ENCODE assay signal across 31 mouse cellular contexts in genomic region chr7:13310493-13311199, GRCm38 (mm10). TPM values are rescaled to one million over a fixed set of nuclear protein-coding genes. Genes with fewer than 3 reads are reported as not detected.
DNase-seq lines count a peak whose midpoint lies in the region; ATAC-seq and TF ChIP-seq lines count a peak whose summit lies in the region.
"Had no signal": no experiment of that assay in that cellular context is flagged by ENCODE, and none has a peak within 500 bp of the region (broad histone marks: within the 10 kb centered on the region; RNA-seq: fewer than 3 reads in every experiment).

No protein-coding gene starts in this region.

- no peak for TF ChIP-seq RAD21 in MEL (IDR thresholded peaks at IDR 0.05; ENCODE audit: low read depth, low read length)

- H3K4me2 ChIP-seq in liver, embryonic 12.5 days, result peak overlapping the region; percentile 35
- no peak overlapping the region for H3K4me2 ChIP-seq in liver, postnatal 0 days (ENCODE audit: low read depth, low read length)
- H3K4me2 ChIP-seq: heart, embryonic 15.5 days; hindbrain, embryonic 13.5 days; kidney, embryonic 15.5 days; limb, embryonic 12.5 days; neural tube, embryonic 15.5 days had no signal

- H3K27me3 ChIP-seq in heart, embryonic 10.5 days (ENCODE audit: insufficient read depth, poor library complexity, severe bottlenecking), result no peaks in the 10 kb centered on the region
- H3K27me3 ChIP-seq in MEL (ENCODE audit: control insufficient read depth in 1 of 2, insufficient read depth in 2 of 2, low read length in 2 of 2), result no peaks in the 10 kb centered on the region
- no peaks in the 10 kb centered on the region for H3K27me3 ChIP-seq in liver, embryonic 12.5 days (replicated peaks)
- no peaks in the 10 kb centered on the region for H3K27me3 ChIP-seq in liver, postnatal 0 days (ENCODE audit: insufficient read depth, low read length)
- no peaks in the 10 kb centered on the region for H3K27me3 ChIP-seq in embryonic facial prominence, embryonic 10.5 days (replicated peaks; ENCODE audit: low read depth, poor library complexity, severe bottlenecking)
- H3K27me3 ChIP-seq: heart, embryonic 15.5 days; hindbrain, embryonic 13.5 days; kidney, embryonic 15.5 days; limb, embryonic 12.5 days; neural tube, embryonic 15.5 days had no signal

- peaks cover 80% of the 10 kb centered on the region for H3K36me3 ChIP-seq in heart, embryonic 10.5 days
- peaks cover 9 to 19% of the 10 kb centered on the region in 2 experiments for H3K36me3 ChIP-seq in MEL (ENCODE audit: control insufficient read depth in 1 of 2, insufficient read depth in 2 of 2, low read length in 2 of 2)
- peaks cover 93% of the 10 kb centered on the region for H3K36me3 ChIP-seq in liver, embryonic 12.5 days
- H3K36me3 ChIP-seq in liver, postnatal 0 days (replicated peaks; ENCODE audit: insufficient read depth, low read length), result peaks cover 58% of the 10 kb centered on the region
- peaks cover 92% of the 10 kb centered on the region for H3K36me3 ChIP-seq in embryonic facial prominence, embryonic 10.5 days (replicated peaks)

- no peak overlapping the region for H3K27ac ChIP-seq in heart, embryonic 10.5 days
- peak overlapping the region; percentile 15; the same call in 1 of the 2 replicates for H3K27ac ChIP-seq in MEL (ENCODE audit: control insufficient read depth, low read depth, low read length)
- H3K27ac ChIP-seq in liver, embryonic 12.5 days, result peak overlapping the region; percentile 60
- no peak overlapping the region for H3K27ac ChIP-seq in liver, postnatal 0 days (ENCODE audit: low read depth)
- no peak overlapping the region for H3K27ac ChIP-seq in embryonic facial prominence, embryonic 10.5 days (replicated peaks)
- H3K27ac ChIP-seq: heart, embryonic 15.5 days; hindbrain, embryonic 13.5 days; kidney, embryonic 15.5 days; left cerebral cortex, adult 2 months; limb, embryonic 12.5 days; neural tube, embryonic 15.5 days had no signal

- TF ChIP-seq EP300 in MEL (IDR thresholded peaks at IDR 0.05; ENCODE audit: low read depth in 1 of 2, low read length in 2 of 2), result peak; percentile 86 to 88
- TF ChIP-seq EP300 in liver, postnatal 0 days (IDR thresholded peaks at IDR 0.05; ENCODE audit: low read depth), result peak; percentile 76

- no peak overlapping the region for H3K9ac ChIP-seq in MEL (ENCODE audit: control insufficient read depth, low read depth, low read length, poor library complexity, severe bottlenecking)
- H3K9ac ChIP-seq in liver, embryonic 12.5 days, result no peak overlapping the region
- H3K9ac ChIP-seq in liver, postnatal 0 days (replicated peaks), result no peak overlapping the region
- H3K9ac ChIP-seq: heart, embryonic 15.5 days; hindbrain, embryonic 13.5 days; kidney, embryonic 15.5 days; limb, embryonic 12.5 days; neural tube, embryonic 15.5 days had no signal

- H3K4me1 ChIP-seq in heart, embryonic 10.5 days, result no peaks in the 10 kb centered on the region
- peaks cover 14 to 17% of the 10 kb centered on the region in 2 experiments for H3K4me1 ChIP-seq in MEL (ENCODE audit: control insufficient read depth in 1 of 2, insufficient read depth in 2 of 2, low read length in 2 of 2)
- peaks cover 31% of the 10 kb centered on the region for H3K4me1 ChIP-seq in liver, embryonic 12.5 days
- peaks cover 2% of the 10 kb centered on the region; the same call in 1 of the 2 replicates for H3K4me1 ChIP-seq in liver, postnatal 0 days (ENCODE audit: insufficient read depth)
- H3K4me1 ChIP-seq in embryonic facial prominence, embryonic 10.5 days, result no peaks in the 10 kb centered on the region
- H3K4me1 ChIP-seq: heart, embryonic 15.5 days; hindbrain, embryonic 13.5 days; kidney, embryonic 15.5 days; limb, embryonic 12.5 days; neural tube, embryonic 15.5 days had no signal

- peak; percentile 67 for DNase-seq in heart, embryonic 10.5 days (ENCODE audit: low spot score)
- DNase-seq in heart, postnatal 14 days, result no peak
- peak; percentile 74 for DNase-seq in MEL (ENCODE audit: low read depth, low spot score)
- DNase-seq in liver, postnatal 0 days, result no peak
- no peak for DNase-seq in left cerebral cortex, postnatal 25 days (ENCODE audit: low spot score in 2 of 2)
- DNase-seq in cerebellum, adult 9-11 months, result no peak
- DNase-seq in embryonic facial prominence, embryonic 10.5 days (ENCODE audit: low spot score), result no peak
- DNase-seq: adrenal gland, postnatal 14 days; cerebellum, adult 8-10 months; cerebellum, postnatal 36 days; embryo, embryonic 11 days; heart, postnatal 4 days; kidney, adult 18-20 months; kidney, postnatal 25 days; lung, adult 18-20 months; lung, postnatal 4 days; midbrain, embryonic 14.5 days; right cerebral cortex, postnatal 25 days; spleen, adult 18-20 months; thymus, postnatal 14 days had no signal

- no peak for TF ChIP-seq CTCF in MEL (IDR thresholded peaks at IDR 0.05 in 2 of 3, conservative IDR thresholded peaks at IDR 0.05 in 1 of 3; ENCODE audit: control insufficient read depth in 1 of 3, insufficient read depth in 1 of 3, low read depth in 2 of 3, low read length in 3 of 3, poor library complexity in 1 of 3, severe bottlenecking in 1 of 3)
- no peak for TF ChIP-seq CTCF in liver, postnatal 0 days (IDR thresholded peaks at IDR 0.05; ENCODE audit: low read depth)

- no peaks in the 10 kb centered on the region for H3K79me2 ChIP-seq in MEL (ENCODE audit: control insufficient read depth, insufficient read depth, low read length, poor library complexity)

- WGBS in heart, embryonic 10.5 days, result 84% methylated on average over 6 of the region's 6 CpGs
- 56% methylated on average over 6 of the region's 6 CpGs for WGBS in liver, embryonic 12.5 days (ENCODE audit: insufficient replicate concordance)
- 77% methylated on average over 6 of the region's 6 CpGs for WGBS in liver, postnatal 0 days (ENCODE audit: insufficient replicate concordance)
- 92% methylated on average over 6 of the region's 6 CpGs for WGBS in embryonic facial prominence, embryonic 10.5 days

- no peak for TF ChIP-seq POLR2A in MEL (IDR thresholded peaks at IDR 0.05; ENCODE audit: control insufficient read depth in 1 of 2, insufficient read depth in 1 of 2, low read depth in 1 of 2, low read length in 2 of 2, poor library complexity in 1 of 2)

- intact Hi-C loops in heart, postnatal 14 days (cut with DNase I), result no loop called here
- intact Hi-C loops in left cerebral cortex, postnatal 25 days (cut with DNase I), result no loop called here

- no peaks in the 10 kb centered on the region for H3K9me3 ChIP-seq in heart, embryonic 10.5 days
- H3K9me3 ChIP-seq in MEL (replicated peaks; ENCODE audit: insufficient read depth, low read length), result no peaks in the 10 kb centered on the region
- H3K9me3 ChIP-seq in liver, embryonic 12.5 days (replicated peaks), result no peaks in the 10 kb centered on the region
- no peaks in the 10 kb centered on the region for H3K9me3 ChIP-seq in liver, postnatal 0 days (ENCODE audit: low read length)
- no peaks in the 10 kb centered on the region for H3K9me3 ChIP-seq in embryonic facial prominence, embryonic 10.5 days
- H3K9me3 ChIP-seq: heart, embryonic 15.5 days; hindbrain, embryonic 13.5 days; kidney, embryonic 15.5 days; limb, embryonic 12.5 days; neural tube, embryonic 15.5 days had no signal

- H3K4me3 ChIP-seq in heart, embryonic 10.5 days, result no peak overlapping the region
- no peak overlapping the region for H3K4me3 ChIP-seq in MEL (ENCODE audit: control insufficient read depth in 1 of 2, insufficient read depth in 1 of 2, low read depth in 2 of 2, low read length in 2 of 2)
- no peak overlapping the region for H3K4me3 ChIP-seq in liver, embryonic 12.5 days
- H3K4me3 ChIP-seq in liver, postnatal 0 days (ENCODE audit: low read depth, low read length), result no peak overlapping the region
- no peak overlapping the region for H3K4me3 ChIP-seq in embryonic facial prominence, embryonic 10.5 days
- H3K4me3 ChIP-seq: erythroblast, embryonic 14.5 days; heart, embryonic 15.5 days; hindbrain, embryonic 13.5 days; kidney, embryonic 15.5 days; left cerebral cortex, adult 2 months; limb, embryonic 12.5 days; neural tube, embryonic 15.5 days had no signal

- peak; percentile 91 for ATAC-seq in liver, embryonic 12.5 days
- ATAC-seq in liver, postnatal 0 days, result peak; percentile 84
- ATAC-seq: forebrain, embryonic 16.5 days; lung, postnatal 0 days had no signal

RNA-seq across cellular contexts. Expression of gene Pla2g4c, which starts 13.8 kb away (rescaled TPM):
- 0.75 and 1.3 TPM in 2 replicates for polyA plus RNA-seq in heart, embryonic 10.5 days (2016; fragmentation: Nextera tagmentation; extraction: Ambion mirVana)
- under 1 TPM in 1 of 2 experiments, not detected in 1; 0.10 TPM for total RNA-seq in heart, postnatal 14 days (2021)
- total RNA-seq in MEL (2012; rRNA removed), result 0.85 and 1.0 TPM in 2 replicates
- 1 to 10 TPM in 1 of 2 experiments, not detected in 1; 2.0 TPM for polyA plus RNA-seq in MEL (2012; ENCODE audit: insufficient read depth in 1 of 2, insufficient read length in 2 of 2, low read depth in 1 of 2, low replicate concordance in 2 of 2, missing spikeins in 1 of 2)
- polyA plus RNA-seq in liver, embryonic 12.5 days (2016; fragmentation: Nextera tagmentation; extraction: Ambion mirVana), result 1.2 and 1.5 TPM in 2 replicates
- 2.0 and 2.1 TPM in 2 replicates for polyA plus RNA-seq in liver, postnatal 0 days (2015; fragmentation: Nextera tagmentation; extraction: Ambion mirVana)
- under 1 TPM; 0.16 to 0.37 TPM for total RNA-seq in left cerebral cortex, postnatal 25 days (2021)
- 1.8 and 1.9 TPM in 2 replicates for polyA plus RNA-seq in embryonic facial prominence, embryonic 10.5 days (2016; fragmentation: Nextera tagmentation; extraction: Ambion mirVana)
- total RNA-seq: monocyte, adult 5-6 weeks had no signal

RNA-seq across cellular contexts. Expression of gene Zswim9, which starts 32.1 kb away (rescaled TPM):
- polyA plus RNA-seq in heart, embryonic 10.5 days (2016; fragmentation: Nextera tagmentation; extraction: Ambion mirVana), result 7.6 and 7.9 TPM in 2 replicates
- 1 to 10 TPM; 5.9 to 6.4 TPM for total RNA-seq in heart, postnatal 14 days (2021)
- 4.9 and 6.1 TPM in 2 replicates for total RNA-seq in MEL (2012; rRNA removed)
- polyA plus RNA-seq in MEL (2012; ENCODE audit: insufficient read depth in 1 of 2, insufficient read length in 2 of 2, low read depth in 1 of 2, low replicate concordance in 2 of 2, missing spikeins in 1 of 2), result 10 to 100 TPM in 1 of 2 experiments, 1 to 10 TPM in 1; 7.7 to 46.6 TPM
- polyA plus RNA-seq in liver, embryonic 12.5 days (2016; fragmentation: Nextera tagmentation; extraction: Ambion mirVana), result 3.1 and 3.3 TPM in 2 replicates
- 1.5 and 1.7 TPM in 2 replicates for polyA plus RNA-seq in liver, postnatal 0 days (2015; fragmentation: Nextera tagmentation; extraction: Ambion mirVana)
- total RNA-seq in left cerebral cortex, postnatal 25 days (2021), result 10 to 100 TPM; 14.0 to 15.5 TPM
- 9.4 and 12.6 TPM in 2 replicates for polyA plus RNA-seq in embryonic facial prominence, embryonic 10.5 days (2016; fragmentation: Nextera tagmentation; extraction: Ambion mirVana)

RNA-seq across cellular contexts. Expression of gene Lig1, which starts 33.6 kb away (rescaled TPM):
- polyA plus RNA-seq in heart, embryonic 10.5 days (2016; fragmentation: Nextera tagmentation; extraction: Ambion mirVana), result 85.1 and 105 TPM in 2 replicates
- total RNA-seq in heart, postnatal 14 days (2021), result 1 to 10 TPM; 4.9 to 7.0 TPM
- 63.1 and 67.2 TPM in 2 replicates for total RNA-seq in MEL (2012; rRNA removed)
- 100 to 1,000 TPM; 187 to 570 TPM for polyA plus RNA-seq in MEL (2012; ENCODE audit: insufficient read depth in 1 of 2, insufficient read length in 2 of 2, low read depth in 1 of 2, low replicate concordance in 2 of 2, missing spikeins in 1 of 2)
- 126 and 131 TPM in 2 replicates for polyA plus RNA-seq in liver, embryonic 12.5 days (2016; fragmentation: Nextera tagmentation; extraction: Ambion mirVana)
- 50.9 and 60.5 TPM in 2 replicates for polyA plus RNA-seq in liver, postnatal 0 days (2015; fragmentation: Nextera tagmentation; extraction: Ambion mirVana)
- total RNA-seq in left cerebral cortex, postnatal 25 days (2021), result 1 to 10 TPM; 7.6 to 7.9 TPM
- 160 and 162 TPM in 2 replicates for polyA plus RNA-seq in embryonic facial prominence, embryonic 10.5 days (2016; fragmentation: Nextera tagmentation; extraction: Ambion mirVana)

Comparison
In these comparisons a context has a peak if more than half of its experiments do, and no peak if none do; other contexts are left out.
1. DNase-seq: peak in heart, embryonic 10.5 days (single experiment) and MEL (single experiment); none in heart, postnatal 14 days (0 of 2), liver, postnatal 0 days (single experiment), left cerebral cortex, postnatal 25 days (0 of 2), cerebellum, adult 9-11 months (single experiment) and embryonic facial prominence, embryonic 10.5 days (single experiment).
2. H3K27ac ChIP-seq: peak in MEL (single experiment) and liver, embryonic 12.5 days (single experiment); none in heart, embryonic 10.5 days (single experiment), liver, postnatal 0 days (single experiment) and embryonic facial prominence, embryonic 10.5 days (single experiment).